Mouse (Mus musculus) cerebellum, postnatal 4 days (tissue): Measurements from ENCODE around the gene Fsd2.

Experiments
- DNase-seq, 2 experiments: peaks; one replicate each; pipeline ENCODE4 v3.0.0; 2022; ENCODE audit warnings: low spot score in 2 of 2, mixed read lengths in 1 of 2

The Fsd2 gene

GRCm38 (mm10) chr7:81566892-81567291, at the start of gene Fsd2:
TSS of gene Fsd2 (minus strand) at chr7:81566944.
- no peak for DNase-seq

GRCm38 (mm10) chr7:81615031-81615430, 48.3 kb upstream of the Fsd2 start:
- DNase-seq: no peak

DNA sequence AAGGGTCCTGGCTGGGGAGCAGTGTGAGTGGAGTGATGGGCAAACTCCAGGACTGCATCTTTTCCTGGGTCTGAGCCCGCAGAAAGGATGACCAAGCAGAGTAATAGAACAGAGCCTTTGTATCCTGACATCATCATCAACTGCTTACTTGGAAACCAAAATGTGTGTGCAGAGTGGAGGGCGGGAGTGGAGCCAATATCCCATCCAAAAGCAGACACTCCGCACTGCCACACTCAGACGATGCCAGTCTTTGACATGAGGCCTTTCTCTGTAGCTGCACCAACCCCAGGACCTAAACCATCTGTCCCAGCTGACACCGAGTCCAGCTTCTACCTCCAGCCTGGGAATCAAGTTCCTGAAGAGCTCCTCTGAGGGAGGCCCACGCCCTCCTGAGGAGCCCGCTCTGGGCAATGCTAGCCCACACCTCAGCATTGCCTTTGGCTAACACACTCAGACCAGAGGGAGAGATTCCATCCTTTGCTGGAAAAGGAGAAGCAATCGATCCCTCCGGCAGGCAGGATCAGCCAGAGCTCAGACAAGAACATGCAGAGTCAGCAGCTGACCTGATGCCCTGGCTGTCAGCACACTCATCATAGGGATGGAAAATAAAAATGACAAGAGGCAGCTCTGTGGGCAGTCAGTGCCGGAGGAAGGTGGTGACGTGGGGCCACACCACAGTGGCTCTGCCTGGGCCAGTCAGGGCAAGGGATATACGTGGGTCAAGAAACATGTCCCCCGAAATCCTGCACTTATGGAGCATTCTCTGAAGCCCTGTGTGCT, 46.3 kb upstream of the Fsd2 start:
- DNase-seq: no peak

- no peak for DNase-seq
Observed at GRCm38 (mm10) chr7:81610125-81610524, 43.4 kb upstream of the Fsd2 start.

GRCm38 (mm10) chr7:81606452-81606851, 39.7 kb upstream of the Fsd2 start:
- DNase-seq: no peak

- no peak for DNase-seq
Observed at GRCm38 (mm10) chr7:81605489-81605888, 38.7 kb upstream of the Fsd2 start.

- DNase-seq: no peak
Observed at GRCm38 (mm10) chr7:81604991-81605390, 38.2 kb upstream of the Fsd2 start.

DNA sequence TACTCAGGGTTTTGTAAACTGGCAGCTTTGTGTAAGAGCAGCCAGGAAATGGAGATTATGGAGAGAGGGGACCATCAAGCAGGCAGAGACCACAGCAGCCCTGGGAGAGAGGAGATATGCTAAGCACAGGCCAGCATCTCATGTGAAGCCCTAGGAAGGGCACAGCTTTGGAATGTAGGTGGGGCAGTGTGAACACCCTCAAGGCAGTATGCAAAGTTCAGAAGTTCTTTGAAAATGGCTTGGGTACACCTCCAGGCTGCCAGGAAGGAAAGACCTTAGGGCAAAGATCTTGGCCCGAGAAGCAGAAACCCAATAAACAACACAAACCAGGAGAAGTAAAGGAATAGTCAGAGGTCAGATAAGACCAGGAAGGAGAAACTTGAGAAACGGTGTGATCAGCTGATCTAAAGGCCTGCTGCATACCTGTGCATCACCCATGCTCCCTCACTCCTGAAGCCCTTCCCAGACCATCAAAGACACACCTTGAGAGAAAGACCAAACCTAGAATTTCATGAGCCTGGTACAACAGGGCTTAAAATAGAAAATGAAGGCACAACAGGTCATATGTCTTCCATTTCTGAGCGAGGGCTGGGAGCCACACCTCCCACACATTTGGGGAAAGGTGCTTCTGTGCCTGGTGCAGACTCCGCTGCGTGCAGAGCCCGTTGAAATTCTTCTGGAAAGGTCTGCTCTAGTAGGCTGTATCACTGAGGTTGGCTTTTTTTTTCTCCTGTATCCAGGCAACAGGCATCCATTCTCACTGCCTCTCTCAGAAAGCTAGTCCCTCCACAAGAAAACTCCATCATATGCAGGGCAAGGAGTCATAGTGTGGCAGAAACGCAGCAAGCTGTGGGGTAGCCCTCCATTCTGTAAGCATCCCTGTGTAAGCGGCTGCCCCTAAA, 32.9 kb upstream of the Fsd2 start:
- DNase-seq: no peak

GRCm38 (mm10) chr7:81597660-81598059, 30.9 kb upstream of the Fsd2 start:
- DNase-seq: no peak

DNA sequence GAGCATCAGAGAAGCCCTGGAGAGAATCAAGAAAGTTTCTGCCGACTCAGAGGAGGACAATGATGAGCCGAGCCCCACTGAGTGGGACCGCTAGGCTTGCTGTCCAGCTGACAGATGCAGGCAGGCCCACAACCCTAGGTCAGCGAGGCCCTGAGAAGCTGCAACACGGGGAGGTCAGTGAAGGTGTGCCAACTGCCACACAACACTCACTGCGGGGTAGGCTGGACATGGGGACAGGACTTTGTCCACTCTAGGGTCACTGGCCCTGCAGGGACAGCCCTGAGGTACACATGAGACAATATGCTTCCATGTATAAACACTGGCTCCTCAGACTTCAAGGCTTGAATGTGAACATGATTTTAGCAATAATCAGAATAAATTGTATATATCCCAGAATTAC, 29.3 kb upstream of the Fsd2 start:
- no peak for DNase-seq

DNA sequence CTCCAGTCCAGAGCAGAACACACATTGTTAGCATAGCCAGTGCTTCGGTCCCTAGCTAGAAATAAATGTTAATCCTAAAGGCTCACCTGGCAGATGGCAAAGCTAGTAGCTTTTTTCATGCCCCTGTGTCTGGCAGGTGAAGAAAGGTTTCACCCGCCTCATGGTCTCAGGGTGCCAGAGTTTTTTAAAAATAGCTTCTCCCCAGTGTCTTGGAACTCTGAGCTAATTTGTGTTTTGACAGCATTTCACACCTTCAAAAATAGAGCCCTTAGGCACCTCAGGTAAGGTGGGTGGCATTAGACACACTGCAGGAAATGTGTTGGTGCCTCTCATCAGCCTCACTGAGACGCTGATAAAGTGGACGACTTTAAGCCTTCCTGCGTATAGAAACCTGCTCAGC, 28.3 kb upstream of the Fsd2 start:
- DNase-seq: no peak

DNA sequence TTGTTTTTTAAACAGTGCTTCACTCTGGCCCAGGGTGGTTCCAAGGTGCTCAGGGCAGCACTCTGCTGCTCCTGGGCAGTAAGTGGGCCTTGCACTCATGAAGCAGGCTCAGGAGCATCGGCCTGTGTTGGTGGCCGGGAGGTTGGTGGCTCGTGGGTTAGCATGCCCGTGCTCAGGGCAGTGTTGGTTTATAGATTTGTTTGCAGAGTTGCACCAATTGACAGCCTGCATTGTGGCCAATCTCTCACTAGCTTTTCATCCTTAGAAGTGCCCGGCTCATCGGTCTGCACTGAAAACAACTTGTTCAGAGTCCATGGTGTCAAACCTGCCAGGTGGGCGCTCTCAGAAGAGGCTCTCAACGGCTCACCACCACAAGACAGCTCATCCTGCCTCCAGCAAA, 26.6 kb upstream of the Fsd2 start:
- no peak for DNase-seq

DNA sequence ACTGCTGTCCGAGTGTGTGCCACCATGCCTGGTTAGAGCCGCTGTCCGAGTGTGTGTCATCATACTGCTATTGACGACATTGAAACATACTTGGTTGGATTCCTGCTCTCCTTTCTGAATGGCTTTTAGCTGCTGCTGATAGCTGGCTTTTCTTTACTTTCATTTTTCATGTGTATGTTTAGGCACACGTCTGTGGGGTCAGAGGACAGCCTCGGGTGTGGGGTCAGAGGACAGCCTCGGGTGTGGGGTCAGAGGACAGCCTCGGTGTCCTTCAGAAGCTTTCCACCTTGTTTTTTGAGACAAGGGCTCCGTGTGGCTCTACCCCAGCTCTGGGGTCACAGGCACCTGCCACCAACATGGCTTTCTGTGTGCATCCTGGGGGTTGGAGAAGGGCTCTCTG, 25.9 kb upstream of the Fsd2 start:
- no peak for DNase-seq

DNA sequence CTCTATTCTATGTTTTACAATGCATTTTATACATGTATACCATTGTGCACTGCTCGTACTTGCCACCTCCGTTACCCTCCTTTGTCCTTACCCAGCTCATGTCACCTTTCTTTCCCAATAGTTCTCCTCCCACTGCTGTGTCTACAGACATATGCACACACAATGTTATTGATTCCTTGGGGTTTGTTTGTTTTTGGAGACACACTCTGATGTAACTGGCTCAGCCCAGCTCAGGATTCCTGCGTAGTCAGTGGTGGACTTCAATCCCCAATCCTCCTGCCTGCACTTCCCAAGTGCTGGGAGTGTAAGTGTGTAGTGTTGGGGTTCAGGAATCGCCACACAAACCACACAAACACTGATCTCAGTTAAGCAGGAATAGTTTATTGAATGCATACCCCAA, 20.5 kb upstream of the Fsd2 start:
- no peak for DNase-seq

GRCm38 (mm10) chr7:81585326-81585725, 18.6 kb upstream of the Fsd2 start:
- no peak for DNase-seq

DNA sequence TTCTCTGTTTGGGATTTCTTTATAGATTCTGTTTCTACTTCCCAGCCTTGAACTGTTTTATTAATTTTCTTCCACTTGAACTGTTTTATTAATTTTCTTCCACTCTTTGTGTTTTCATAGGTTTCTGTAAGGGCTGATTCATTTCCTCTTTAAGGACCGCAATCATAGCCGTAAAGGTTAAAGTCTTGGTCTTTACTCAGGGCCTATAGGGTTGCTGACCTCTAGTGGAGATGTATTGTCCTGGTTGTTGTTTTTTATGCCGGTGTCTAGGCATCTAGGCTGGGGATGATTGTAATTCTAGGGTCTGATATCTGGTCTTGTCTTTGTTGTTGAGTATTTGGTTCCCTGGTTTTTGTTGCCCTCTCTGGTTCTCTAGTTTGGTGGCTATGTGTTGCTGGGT, 16.8 kb upstream of the Fsd2 start:
- no peak for DNase-seq

DNA sequence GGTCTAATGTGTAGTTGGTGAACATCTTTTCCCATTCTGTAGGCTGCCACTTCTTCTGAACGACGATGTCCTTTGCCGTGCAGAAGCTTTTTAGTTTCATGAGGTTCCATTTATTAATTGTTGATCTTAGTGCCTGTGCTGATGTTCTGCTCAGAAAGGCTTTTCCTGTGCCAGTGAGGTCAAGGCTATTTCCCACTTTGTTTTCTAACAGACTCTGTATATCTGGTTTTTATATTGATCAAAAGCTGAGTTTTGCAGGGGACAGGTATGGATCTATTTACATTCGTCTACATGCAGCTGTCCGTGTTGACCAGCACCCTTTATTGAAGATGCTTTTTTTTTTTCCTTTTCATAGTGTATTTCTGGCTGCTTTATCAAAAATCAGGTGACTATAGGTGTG, 12.6 kb upstream of the Fsd2 start:
- no peak for DNase-seq

- no peak for DNase-seq
Observed at GRCm38 (mm10) chr7:81578413-81578812, 11.7 kb upstream of the Fsd2 start.

DNA sequence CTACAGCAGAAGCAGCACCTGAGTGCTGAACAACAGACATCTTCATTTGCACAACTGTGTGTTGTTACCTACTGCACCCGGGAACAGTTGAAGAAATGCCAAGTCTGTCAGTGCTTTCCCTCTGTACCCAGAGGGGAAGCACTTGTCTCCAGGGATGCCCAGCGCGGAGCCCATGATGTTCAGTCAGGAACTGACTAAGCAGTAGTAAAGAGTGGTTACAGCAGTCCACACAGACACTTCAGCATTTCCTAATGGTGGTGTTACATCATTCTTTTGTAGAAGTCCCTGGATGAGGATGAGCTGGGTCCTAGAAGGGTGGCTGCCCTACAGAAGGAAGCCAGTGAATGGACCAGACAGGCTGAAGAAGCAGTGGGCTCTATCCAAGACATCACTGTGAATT, 11.1 kb upstream of the Fsd2 start:
- DNase-seq: no peak

DNA sequence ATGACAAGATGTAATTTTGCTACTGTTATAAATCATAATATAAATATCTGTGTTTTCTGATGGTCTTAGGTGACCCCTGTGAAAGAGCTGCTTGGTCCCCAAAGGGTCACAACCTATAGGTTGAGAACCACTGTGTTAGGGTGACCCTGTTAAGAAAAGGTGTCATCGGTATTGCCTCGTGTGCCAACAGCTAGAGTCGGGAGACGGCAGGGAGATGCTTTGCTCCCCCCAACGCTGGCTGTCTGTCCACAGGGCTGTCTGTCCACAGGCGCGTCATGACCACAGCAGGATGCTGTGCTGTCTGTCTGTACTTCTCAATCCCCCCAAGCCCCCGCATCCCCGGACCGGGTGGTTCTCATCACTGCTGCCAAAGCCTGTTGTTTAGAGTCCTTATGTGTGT, 8.9 kb upstream of the Fsd2 start:
- no peak for DNase-seq

DNA sequence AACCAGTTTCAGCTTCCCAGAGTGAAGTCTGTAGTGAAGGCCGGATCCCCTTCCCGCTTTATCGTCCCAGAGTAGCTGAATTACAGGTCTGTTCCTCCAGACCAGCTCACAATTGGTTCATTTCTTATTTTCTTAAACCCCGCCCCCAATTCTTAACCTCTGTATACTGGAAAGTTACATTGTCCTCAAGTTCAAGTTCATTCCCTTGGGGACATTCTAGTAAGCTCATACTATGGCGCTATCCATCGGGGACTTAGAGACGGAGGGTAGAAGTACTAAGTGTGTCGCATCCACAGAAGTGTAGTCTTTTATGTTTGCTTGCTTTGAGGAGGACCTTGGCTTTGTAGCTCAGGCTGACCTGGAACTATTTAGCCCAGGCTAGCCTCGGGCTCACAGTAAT, 7.1 kb upstream of the Fsd2 start:
- DNase-seq: no peak

GRCm38 (mm10) chr7:81573397-81573796, 6.7 kb upstream of the Fsd2 start:
- DNase-seq: no peak

DNA sequence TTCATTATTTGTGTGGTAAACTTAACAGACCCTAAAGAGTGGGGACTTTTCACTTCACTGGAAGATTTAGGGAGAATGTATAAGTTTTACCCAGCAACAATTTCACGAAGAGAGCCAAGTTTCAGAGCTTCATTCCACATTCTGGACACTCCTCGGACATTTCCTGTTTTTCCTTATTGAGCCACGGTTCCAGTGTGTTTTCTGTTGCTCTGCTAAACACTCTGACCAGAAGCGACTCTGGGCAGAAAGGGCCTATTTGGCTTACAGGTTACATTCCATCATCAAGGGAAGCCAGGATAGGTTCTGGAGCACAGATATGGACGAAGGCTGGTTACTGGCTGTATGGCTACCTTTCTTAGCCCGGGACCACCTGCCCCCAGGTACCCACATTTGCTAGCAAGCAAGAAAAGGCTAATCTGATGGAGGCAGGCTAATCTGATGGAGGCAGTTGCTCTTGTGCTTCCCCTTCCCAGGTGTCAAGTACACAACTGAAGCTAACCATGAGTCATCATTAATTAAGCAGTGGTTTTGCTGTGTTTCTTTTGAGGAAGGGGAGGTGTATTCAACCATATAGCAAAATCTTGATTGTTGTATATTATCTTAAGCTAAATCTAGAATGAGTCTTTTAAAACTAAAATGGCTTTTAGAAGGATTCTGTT, 6.0 kb upstream of the Fsd2 start:
- no peak for DNase-seq
